Mouse (Mus musculus): ENCODE measurements at regions not wholly inside any gene's neighbourhood (a gene's known extent, or its start where the extent isn't known, plus 50 kb on each side); places are given as distances from the start of the nearest gene placed in this dataset.
A peak's percentile ranks its signal among the peaks of the same experiment; 100 is the strongest.

- peak in 1 of 2 experiments; percentile 13 for DNase-seq (ENCODE audit: low spot score in 2 of 2)
Measured at GRCm38 (mm10) chr5:43048196-43049050, 184.5 kb upstream of the Cpeb2 start.

- DNase-seq (ENCODE audit: low spot score in 2 of 2): no peak
Measured at GRCm38 (mm10) chr5:43049381-43050301, 183.3 kb upstream of the Cpeb2 start.

- DNase-seq (ENCODE audit: low spot score in 2 of 2): no peak
Measured at GRCm38 (mm10) chr5:43050961-43051517, 181.9 kb upstream of the Cpeb2 start.

DNA sequence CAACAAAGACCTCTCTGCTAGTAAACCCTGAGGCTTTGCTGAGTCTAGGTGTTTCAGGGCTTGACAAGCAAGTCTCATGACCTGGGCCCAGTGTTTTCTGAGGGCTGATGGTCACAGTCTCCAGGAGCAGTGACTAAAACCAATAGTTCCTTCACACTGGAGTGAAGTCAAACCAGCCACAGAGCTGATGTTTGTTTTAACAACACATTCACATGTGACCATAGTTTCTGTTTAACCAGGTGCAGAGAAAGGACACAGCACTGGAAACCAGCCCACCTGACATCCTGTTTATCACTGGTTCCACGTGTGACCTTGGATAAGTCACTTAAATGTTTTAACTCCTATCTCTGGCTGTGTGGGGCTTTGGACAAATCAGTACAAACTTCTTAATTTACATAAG, 180.3 kb upstream of the Cpeb2 start:
- no peak for DNase-seq (ENCODE audit: low spot score in 2 of 2)

GRCm38 (mm10) chr5:43054586-43054985, 178.4 kb upstream of the Cpeb2 start:
- DNase-seq (ENCODE audit: low spot score in 2 of 2): no peak

GRCm38 (mm10) chr5:43055111-43055710, 177.8 kb upstream of the Cpeb2 start:
- no peak for DNase-seq (ENCODE audit: low spot score in 2 of 2)

- no peak for DNase-seq (ENCODE audit: low spot score in 2 of 2)
Measured at GRCm38 (mm10) chr5:43056486-43056885, 176.5 kb upstream of the Cpeb2 start.

DNA sequence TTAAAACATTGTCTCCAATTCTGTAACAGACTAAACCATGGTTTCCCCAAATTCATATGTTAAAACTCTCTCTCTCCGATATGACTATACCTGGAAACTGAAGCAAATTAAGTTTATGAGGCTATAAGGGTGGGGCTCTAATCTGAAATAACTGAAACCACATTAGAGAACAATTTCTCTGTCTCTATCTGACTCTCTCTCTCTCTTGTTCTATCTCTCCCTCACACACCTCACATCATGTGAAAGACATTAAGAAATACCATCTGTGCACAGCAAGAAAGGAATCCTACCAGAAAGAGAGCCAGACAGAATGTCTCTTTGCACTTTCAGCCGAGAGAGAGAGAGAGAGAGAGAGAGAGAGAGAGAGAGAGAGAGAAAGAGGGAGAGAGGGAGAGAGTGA, 171.7 kb upstream of the Cpeb2 start:
- DNase-seq (ENCODE audit: low spot score in 2 of 2): no peak

GRCm38 (mm10) chr5:43061797-43062391, 171.1 kb upstream of the Cpeb2 start:
- no peak for DNase-seq (ENCODE audit: low spot score in 2 of 2)

GRCm38 (mm10) chr5:43062499-43062898, 170.5 kb upstream of the Cpeb2 start:
- no peak for DNase-seq (ENCODE audit: low spot score in 2 of 2)

- no peak for DNase-seq (ENCODE audit: low spot score in 2 of 2)
Measured at GRCm38 (mm10) chr5:43063386-43063785, 169.6 kb upstream of the Cpeb2 start.

DNA sequence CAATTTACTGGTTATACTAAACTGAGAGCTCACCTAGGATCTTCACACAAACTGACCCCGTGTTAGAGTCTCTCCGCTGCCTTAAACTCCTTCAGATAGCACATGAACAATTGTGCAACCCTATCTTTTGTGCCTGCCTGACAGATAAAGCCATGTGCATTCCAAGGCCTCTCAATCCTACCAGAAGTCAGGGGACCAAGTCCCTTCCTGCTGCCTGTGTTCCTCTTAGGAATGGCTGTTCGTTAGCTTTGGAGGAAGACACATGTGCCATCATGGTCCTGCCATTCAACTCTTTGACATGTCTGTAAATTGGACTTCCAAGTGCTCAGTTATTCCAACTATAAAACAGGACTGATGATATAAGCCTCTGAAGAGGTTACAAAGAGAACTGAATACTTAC, 161.4 kb upstream of the Cpeb2 start:
- DNase-seq (ENCODE audit: low spot score in 2 of 2): no peak

DNA sequence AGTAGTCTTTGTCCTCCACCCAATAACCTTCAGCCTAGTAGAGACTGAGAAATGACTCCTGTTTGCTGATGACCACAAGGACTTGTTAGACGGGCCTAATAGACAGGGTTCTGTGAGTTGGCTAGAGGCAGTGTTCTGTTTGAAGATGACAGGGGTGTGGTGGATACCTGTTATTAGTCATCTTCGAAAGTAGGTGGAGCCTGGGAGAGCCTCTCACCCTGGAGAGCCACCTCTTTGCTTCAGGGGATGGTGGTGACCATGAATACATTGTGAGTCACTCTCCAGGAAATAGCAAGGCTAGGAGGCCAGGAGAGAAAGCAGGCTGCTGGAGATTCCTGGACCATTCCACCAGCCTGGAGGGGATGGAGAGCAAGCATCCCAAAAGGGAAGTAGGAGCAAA, 160.6 kb upstream of the Cpeb2 start:
- no peak for DNase-seq (ENCODE audit: low spot score in 2 of 2)

GRCm38 (mm10) chr5:43074536-43074935, 158.4 kb upstream of the Cpeb2 start:
- no peak for DNase-seq (ENCODE audit: low spot score in 2 of 2)

DNA sequence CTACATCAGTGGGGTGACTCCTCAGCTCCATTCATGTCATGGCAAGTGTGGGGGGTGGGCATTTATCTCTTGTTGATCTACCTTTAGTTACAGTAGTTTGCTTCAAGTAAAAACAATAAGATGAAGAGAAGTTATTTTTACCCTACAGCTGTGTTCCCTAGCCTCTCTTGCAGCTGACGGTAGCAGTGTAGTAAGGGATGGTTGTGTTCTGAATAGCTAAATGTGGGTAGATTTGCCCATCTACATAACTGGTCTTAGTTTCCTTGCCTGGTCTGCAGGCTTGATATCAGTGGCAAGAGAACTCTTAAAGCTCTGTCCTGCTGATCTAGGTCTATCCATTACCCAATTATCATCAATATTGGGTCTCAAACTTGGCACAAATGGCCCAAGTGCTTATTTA, 152.7 kb upstream of the Cpeb2 start:
- no peak for DNase-seq (ENCODE audit: low spot score in 2 of 2)

- no peak for DNase-seq (ENCODE audit: low spot score in 2 of 2)
Measured at GRCm38 (mm10) chr5:43081561-43082534, 151.1 kb upstream of the Cpeb2 start.

DNA sequence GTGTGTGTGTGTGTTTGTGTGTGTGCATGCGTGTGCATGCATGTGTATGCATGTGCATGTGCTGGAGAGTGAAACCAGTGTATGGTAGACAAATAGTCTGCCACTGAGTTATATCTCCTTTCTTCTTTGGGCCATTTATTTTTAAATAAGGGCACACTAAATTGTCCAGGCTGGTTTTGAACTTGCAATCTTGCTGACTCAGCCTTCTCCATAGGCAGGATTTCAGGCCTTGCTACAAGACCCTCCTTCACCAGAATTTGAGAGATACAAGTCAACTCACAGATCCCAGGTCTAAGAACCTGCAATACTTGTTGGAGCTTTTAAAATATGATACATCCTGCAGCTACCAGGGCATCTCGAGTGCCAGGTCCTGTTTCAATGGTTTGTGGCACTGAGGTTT, 145.9 kb upstream of the Cpeb2 start:
- no peak for DNase-seq (ENCODE audit: low spot score in 2 of 2)

DNA sequence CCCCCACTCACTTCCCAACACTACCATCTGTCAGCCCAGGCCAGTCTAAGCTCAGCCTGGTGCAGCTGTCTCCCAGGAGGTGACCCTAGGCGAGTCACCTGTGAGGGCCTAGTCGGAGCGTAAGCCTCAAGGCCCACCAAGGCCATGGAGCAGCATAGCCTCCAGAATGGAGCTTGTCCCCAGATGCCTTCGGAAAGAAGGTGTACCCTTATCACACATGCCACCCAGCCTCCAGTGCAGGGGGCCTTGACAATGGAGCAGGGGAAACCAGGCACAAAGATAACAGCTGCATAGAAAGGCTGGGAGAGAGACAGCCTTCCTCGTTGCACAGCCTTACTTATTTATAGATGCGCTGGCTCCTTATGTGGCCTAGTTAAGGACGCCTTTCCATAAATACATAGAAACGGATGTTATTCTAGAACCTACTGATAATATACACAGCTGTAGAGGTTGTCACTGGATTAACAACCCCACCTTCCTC, 145.0 kb upstream of the Cpeb2 start:
- DNase-seq (ENCODE audit: low spot score in 2 of 2): no peak

DNA sequence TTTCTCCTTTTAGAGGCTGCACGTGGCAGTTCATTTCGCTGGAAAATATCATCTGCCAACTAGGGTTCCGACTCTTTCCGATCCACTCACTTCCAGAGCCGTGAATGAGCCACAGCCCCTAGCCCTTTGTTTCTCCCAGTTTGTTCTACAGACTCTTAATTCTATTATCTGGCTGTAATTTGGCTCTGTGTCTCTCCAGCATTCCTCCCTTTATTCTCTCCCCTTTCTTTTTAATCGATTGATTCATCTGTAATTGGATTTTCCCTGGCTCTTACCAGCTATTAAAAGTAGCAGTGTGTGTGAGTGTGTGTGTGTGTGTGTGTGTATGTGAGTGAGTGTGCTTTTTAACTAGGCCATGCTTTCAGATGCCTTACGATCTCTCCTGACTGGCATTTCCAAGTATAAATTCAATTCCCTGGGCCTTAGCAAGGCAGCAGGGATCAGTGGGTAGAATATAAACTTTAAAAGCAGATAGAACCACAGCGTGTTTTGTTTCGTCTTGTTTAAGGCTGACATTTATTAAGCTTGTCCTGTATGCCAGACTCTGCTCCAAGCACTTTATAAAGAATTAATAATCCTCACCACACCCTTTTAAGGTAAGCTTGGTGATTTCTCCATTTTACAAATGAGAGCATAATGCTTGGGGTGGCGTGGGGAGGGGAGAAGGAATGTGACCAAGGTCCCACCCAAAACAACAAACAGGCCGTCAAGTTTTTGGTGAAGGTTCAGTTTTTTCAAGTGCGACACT, 144.1 kb upstream of the Cpeb2 start:
- DNase-seq (ENCODE audit: low spot score in 2 of 2): no peak

All from layer of hippocampus, adult 8-10 months (tissue).